Mouse (Mus musculus): ENCODE measurements around the gene Lman2.

DNA sequence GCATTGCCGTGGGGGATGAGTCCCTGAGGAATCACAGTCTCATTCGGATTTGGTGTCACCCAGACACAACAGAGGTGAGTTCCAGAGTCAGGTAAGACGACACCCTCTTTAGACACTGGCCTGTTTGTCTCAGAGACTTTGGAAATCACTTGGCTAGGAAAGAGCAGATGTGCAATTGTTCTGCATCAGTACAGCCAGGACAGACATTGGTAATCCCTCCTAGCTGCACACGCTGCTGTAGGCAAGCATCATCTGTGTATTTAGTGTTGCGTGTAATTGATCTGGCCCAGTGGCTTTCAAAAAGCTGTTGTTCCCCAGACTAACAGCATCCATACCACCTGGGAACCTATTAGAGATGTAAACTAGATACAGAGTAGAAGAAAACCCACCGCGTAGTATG lies 40.7 kb upstream of the Lman2 start:
- no peak for TF ChIP-seq FLI1 (IDR thresholded peaks at IDR 0.05; ENCODE audit: low read length)
- TF ChIP-seq GATA1 (IDR thresholded peaks at IDR 0.05; ENCODE audit: borderline replicate concordance, low read length), result no peak
